Mouse (Mus musculus): Measurements from ENCODE around the gene Rbm15b. TPM values are rescaled to one million over a fixed set of nuclear protein-coding genes. Genes with fewer than 3 reads are reported as not detected.

The Rbm15b gene
- total RNA-seq, 4 experiments from 2014 or later = 10.6 to 13.9 (median 12.0) TPM

DNA sequence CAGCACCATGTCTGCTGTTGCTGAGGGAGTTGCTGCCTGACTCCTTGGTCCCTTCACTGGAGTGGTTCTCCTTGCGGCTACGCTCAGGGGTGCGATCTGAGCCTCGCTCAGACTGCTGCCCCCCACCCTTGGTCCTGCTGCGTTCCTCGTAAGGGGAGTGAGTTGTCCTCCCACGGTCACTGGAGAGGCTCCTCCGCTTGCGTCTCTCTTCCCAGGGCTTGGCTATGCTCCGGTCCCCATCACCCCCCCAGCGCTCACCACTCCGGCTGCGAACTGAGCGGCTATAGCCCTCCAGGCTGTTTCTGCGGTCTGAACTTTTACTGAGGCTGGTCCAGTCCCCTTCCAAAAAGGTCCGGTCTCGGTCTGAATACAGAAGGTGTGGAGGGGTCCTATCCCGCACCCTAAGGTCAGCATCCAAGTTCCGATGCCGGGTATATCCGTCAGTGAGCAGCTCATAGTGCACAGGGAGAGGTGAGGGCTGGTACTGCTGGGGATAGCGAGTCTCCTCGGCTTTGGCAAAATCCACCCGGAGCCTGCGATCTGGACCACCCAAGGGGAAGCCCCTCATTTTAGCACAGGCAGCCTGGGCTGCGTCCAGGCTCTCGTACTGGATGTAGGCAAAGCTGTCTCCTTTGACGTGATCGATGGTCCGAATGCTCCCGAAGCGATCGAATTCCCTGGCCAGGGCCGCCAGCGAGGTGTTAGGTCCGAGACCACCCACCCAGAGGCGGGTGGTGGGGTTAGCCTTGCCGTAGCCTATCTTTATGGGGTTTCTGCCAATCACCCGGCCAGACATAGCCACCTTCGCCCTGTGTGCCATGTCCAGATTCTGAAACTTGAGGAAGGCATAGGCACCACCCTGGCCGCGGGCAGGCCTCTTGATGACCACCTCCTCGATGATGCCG is 2.0 kb downstream of the Rbm15b start:
- DNase-seq (ENCODE audit: low spot score) = no peak

DNA sequence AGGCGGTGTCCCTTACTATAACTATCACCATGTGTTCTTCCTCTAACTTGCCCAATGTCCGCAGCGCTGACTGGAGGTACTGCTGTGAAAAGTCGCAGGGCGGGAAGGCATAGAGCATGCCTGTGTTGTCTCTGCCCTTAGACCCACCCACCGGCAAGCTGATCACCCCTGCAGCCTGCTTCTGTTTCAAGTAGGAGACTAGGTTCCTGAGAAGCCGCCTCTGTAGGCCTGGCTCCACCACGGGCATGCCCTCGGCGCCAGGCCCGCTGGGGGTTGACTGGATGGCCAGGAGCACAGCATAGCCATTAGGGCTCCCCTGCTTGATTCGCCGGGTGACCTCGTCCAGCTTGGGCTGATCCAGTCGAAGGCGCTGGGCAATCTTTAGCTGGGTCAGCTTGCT is 2.9 kb downstream of the Rbm15b start:
- DNase-seq (ENCODE audit: low spot score) = no peak

DNA sequence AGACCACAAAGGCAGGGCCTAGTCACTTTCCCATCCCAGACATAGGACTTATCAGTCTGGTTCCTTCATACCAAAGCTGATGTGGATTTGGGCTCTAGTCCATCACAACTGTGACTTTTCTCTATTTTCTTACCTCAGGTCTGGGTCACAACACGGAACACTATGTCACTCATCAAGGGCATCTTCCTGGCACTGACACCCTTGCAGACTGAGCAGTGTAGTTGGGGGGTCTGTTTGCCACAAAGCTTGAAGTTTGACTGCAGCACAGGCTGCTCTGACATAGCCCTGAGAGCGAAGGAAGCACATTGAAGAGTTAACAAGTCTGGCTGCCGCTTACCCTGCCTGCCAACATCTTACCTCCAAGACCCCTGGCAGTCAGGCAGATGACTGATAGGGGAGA is 4.1 kb downstream of the Rbm15b start:
- no peak for DNase-seq (ENCODE audit: low spot score)

DNA sequence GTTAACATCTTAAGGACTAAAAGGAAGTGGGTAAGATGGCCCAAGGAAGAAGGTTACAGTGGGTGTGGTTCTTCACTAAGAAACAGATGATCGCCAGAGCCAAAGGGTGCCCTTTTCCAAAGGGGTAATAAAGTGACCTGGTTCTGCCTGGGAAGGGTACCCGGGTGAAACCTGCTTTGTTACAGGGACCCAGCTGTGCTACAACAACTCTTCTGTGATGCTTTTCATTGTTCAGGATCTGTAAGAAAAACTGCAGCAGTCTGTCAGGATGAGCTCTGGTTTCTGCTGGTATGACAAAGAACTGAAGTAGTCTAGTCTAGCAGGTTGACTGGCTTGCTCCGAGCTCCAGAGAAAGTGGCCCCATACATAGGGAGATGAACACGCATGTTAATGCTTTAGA is 5.1 kb downstream of the Rbm15b start:
- DNase-seq (ENCODE audit: low spot score) = no peak

DNA sequence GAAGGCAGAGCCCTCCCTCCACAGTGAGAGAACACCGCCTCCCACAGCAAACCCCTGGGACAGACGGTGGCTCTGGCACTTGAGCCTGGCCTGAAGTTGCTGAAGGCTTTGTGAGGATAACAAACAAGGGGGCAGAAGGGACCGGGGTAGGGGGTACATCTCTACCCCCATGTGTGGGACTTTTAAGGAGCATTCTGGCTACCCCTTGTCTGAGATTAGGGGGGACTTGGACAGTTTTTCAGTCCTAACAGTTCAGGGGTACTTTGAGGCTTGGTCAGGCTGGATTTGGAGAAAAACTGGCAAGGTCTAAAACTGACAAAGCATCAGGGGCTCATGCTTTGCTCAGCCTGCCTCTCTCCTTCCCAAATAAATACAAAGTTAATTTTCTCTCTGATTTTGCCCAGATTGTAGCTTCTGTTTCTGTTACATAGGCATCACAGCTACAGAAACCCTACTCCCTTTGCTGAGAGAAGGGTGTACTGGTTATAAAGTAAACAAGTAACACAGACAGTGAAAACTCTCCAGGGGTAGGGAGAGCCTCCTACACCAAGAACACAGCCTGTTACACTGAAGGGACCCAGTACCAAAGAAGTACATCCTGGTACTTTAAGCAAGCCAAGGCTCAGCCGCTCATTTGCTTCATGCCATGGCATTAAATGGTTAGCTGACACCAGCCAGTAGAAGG is 6.0 kb downstream of the Rbm15b start:
- no peak for DNase-seq (ENCODE audit: low spot score)

DNA sequence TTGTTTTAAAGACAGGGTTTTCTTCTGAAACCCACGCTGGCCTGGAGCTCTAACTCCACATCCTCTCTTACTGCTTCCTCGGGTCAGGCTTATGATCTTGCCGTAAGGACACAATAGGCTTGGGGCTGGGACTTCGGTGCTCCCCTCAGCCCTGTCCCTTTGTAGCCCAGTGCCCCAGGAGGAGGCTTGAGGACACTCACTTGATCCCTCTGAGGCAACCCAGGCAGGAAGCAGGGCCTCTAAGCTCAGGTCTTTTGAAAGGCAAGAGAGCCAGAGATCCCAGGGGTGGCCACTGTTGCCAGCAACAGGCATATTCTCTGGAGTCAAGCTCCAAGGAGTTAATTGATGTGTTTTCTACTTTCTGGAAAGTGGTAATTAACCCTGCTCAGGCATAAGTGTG is 7.8 kb downstream of the Rbm15b start:
- no peak for DNase-seq (ENCODE audit: low spot score)

DNA sequence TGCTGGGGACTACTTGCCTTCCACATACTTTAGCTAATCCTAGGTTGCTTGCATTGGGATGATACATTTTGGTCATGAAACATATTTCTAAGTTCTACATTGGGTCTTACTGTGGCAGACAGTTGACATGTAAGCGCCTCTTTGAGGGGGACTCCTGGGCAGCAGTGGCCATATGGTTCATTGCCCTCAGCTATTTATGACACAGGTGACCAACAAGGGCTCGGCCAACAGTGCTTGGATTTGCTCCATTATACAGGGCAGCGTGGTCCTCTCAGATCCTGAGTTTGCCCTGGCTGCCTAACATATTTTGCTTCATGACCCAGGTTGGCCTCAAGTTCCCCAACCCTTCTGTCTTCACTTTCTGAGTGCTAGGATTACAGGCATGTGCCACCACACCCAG is 10.6 kb downstream of the Rbm15b start:
- no peak for DNase-seq (ENCODE audit: low spot score)

- DNase-seq (ENCODE audit: low spot score) = no peak
These were observed 13.0 kb downstream of the Rbm15b start for GRCm38 (mm10) chr9:106874216-106874615.

DNA sequence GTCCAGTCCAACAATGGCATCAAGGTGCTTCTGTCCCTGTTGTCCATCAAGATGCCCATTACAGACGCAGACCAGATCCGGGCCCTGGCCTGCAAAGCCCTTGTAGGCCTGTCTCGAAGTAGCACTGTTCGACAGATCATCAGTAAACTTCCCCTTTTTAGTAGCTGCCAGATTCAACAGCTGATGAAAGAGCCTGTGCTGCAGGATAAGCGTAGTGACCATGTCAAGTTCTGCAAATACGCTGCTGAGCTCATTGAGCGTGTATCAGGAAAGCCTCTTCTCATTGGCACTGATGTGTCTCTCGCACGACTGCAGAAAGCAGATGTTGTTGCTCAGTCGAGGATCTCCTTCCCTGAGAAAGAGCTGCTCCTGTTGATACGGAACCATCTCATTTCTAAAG is 29.2 kb downstream of the Rbm15b start:
- DNase-seq (ENCODE audit: low spot score) = no peak

- DNase-seq (ENCODE audit: low spot score) = no peak
These were observed 30.6 kb downstream of the Rbm15b start for GRCm38 (mm10) chr9:106856664-106857063.

DNA sequence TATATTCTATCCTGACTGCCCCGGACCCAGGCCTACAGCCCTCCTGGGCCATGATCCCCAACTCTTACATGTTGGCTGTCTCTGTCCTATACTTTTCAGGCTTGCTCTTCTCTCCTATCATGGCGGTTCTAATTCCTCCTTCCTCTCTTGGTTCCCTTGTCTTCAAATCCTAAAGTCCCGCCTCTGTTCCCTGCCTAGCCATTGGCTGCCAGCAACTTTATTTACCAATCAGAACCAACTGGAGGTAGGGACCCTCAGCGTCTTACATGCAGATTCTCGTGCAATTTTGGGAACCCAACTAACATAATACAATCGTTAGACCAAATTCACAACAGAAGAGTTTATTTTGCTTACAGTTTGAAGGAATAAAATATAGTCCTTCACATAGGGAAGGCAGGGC is 44.4 kb downstream of the Rbm15b start:
- no peak for DNase-seq (ENCODE audit: low spot score)

DNA sequence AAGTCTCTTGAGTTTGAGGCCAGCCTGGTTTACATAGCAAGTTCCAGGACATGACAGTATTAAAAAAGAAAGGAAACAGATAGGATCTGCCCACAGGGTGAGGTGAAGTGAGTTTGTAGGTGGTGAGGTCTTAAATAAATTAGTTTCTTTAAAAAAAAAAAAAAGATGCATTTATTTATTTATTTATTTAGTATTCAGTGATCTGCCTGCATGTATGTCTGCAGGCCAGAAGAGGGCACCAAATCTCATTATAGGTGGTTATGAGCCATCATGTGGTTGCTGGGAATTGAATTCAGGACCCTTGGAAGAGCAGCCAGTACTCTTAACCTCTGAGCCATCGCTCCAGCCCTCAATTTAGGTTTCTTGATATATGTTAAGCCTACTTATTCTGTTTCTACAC is 46.7 kb downstream of the Rbm15b start:
- no peak for DNase-seq (ENCODE audit: low spot score)

Other genes with a start within 250 kb of the Rbm15b start
- gene Grm2, start 231.3 kb downstream of the Rbm15b start, total RNA-seq (2022) = not detected
- 10 to 100 TPM; 46.0 to 53.2 (median 47.4) TPM for gene Tex264, start 201.5 kb downstream of the Rbm15b start, total RNA-seq (2022)
- 10 to 100 TPM; 10.3 to 11.1 (median 10.7) TPM for gene Rad54l2, start 98.2 kb downstream of the Rbm15b start, total RNA-seq (2022)
- 10 to 100 TPM; 23.9 to 30.7 (median 25.3) TPM for gene Dcaf1, start 65.6 kb downstream of the Rbm15b start, total RNA-seq (2022)
- 100 to 1,000 TPM; 112 to 170 (median 145) TPM for gene Manf, start 4.6 kb upstream of the Rbm15b start, total RNA-seq (2022)